Mouse (Mus musculus) urinary bladder, postnatal 10 days (tissue): ENCODE results near the gene Adssl1.
A peak's percentile ranks its signal among the peaks of the same experiment; 100 is the strongest.

Source experiments
- DNase-seq: peaks from one replicate; pipeline ENCODE4 v3.0.0; 2022; ENCODE audit warnings: low spot score

Adssl1 gene

DNA sequence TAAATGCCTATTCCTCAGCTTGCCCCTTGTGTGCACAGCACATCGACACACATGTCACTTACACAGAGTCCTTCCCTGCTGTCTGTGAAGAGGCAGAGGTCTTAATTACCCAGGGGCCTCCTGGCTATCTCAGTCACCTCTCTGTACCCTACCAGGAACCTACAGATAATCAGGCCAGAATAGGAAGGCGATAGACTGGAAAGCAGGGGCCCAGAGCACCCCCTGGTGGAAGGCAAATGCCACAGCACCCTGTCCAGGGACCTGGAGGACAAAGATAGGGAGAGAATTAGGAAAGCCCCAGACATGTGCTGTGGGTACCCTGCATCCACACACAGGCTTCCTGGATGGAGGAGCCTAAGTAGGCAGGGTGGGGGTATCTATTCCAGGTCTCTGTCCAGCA lies 3.9 kb downstream of the Adssl1 start:
- DNase-seq = no peak

DNA sequence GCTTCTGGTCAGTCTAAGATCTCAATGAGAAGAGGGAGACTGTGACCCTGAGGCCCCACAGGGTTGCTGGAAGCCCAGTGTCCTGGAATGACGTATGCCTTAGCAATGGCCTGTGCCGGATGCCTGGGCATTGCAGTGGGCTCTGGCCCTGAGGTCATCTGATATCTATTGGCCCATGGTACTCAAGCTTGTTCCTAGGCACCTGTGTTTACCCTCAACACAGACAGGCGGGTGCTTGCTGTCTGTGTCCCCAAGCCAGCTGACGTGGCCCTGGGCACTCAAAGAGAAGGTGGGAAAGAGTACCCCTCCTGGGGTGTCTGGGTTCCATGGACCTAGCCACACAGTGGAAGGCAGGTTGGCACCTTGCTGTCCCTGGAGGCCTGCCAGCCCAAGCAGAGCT lies 5.9 kb downstream of the Adssl1 start:
- no peak for DNase-seq

DNA sequence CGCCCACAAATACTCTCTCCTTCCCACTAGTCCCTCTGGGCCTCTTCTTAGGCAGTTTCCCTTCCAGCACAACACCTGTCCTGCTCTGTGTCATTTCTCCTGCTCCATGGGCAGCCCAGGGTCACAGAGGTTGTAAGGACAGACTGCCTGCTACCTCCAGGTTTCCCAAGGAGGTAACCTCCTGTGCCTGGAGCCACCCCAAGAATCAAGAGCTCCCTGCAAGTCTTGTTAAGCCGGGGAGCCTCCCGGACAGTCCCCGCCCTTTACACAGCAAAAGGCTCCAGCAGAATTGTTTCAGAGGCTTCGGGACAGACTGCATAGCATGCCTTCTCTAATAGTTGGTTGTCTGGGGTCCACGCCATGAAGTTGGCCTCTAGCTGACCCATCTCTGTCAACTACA lies 6.6 kb downstream of the Adssl1 start:
- no peak for DNase-seq

DNA sequence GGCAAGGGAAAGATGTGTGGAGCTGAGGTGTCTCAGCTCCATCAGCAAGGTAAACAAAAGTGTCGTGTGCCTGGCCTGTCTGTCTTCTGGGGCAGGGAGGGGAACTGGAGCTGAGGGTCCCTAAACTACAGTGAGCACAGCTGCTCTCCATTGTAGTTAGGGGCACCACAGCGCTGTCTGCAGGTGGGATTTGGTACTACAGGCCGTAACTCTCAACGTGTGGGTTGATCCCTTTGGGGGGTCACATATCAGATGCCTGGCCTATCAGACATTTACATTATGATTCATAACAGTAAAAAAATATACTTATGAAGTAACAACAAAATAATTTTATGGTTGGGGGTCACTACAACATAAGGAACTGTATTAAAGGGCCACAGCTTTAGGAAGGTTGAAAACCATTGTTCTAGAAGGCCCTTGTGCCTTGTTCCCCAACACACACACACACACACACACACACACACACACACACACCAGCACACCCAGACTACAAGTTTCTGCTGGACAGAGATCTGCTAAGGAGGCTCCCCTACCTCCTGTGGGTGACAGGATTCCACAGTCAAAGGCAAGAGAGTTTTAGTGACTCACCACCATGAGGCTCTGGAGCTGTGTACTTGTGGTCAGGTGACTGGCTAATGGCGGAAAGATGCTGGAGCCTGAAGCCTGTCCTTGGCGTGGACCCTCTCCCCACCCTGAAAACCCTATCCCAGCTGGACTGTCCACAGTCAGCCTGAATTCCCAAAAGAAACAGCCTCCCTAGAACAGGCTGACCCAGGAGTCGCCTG lies 7.4 kb downstream of the Adssl1 start:
- no peak for DNase-seq

DNA sequence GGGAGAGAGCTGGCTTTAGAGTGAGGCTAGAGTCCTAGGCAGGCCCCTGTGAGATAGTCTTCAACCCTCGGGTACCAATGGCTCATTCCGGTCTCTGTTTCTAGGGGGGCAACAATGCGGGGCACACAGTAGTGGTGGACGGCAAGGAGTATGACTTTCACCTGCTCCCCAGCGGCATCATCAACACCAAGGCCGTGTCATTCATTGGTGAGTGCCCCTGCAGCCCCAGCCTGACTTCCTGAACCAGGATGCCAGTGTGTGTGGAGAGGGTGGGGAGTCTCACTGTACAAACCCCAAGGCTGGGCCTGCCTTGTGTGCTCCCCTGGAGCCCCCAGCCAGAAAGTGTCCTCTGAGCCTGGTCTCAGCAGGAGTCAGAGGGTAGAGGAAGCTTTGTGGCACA lies 8.4 kb downstream of the Adssl1 start:
- no peak for DNase-seq

DNA sequence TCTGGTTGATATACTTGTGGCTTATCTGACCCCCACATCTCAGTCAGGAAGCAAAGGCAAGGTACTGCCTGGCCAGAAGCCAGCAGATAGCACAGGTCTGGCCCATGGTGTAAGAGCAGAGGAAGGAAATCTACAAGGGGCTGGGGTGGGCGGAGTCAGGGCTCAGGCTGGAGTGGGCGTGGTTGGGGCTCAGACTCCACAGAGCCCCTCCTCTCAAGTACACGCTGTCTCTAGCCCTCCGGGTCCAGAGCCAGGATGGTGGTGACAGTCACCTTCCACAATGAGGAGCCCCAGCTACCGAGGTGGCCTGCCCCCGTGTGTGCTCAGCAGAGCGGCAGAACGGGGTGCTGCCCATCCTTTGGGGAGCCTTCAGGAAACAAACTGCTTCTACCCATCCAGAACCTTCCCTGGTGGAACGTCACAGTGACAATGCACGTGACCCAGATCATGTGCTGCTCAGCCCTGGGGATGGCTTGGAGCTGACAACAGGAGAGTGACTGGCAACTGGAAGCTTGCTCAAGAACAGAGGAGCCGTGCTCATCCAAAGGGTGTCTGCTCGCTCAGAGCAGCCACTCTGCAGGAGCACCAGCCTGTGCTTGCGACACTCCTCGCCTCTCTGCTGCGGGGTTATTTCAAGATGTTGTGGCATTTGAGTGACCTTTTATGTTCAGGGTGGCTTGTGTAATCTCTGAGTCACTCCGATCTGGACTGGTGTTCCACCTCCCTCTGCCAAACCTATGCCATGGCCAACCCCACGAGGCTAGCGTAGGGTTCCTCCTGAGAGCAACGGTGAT lies 9.3 kb downstream of the Adssl1 start:
- no peak for DNase-seq

DNA sequence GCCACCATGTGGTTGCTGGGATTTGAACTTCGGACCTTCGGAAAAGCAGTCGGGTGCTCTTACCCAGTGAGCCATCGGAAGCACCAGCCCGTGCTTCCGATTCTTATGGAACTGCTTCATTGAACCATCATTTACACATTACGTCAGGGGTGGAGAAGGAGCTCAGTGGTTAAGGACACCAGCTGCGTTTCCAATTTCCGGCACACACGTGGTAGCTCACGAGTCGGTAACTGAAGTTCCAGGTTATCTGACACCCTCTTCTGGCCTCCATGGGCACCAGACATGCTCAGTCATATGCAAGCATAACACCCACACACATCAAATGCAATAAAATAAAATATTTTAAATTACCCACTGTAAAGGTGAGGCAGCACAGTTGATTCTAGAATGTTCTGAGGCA lies 10.2 kb downstream of the Adssl1 start:
- DNase-seq = no peak

DNA sequence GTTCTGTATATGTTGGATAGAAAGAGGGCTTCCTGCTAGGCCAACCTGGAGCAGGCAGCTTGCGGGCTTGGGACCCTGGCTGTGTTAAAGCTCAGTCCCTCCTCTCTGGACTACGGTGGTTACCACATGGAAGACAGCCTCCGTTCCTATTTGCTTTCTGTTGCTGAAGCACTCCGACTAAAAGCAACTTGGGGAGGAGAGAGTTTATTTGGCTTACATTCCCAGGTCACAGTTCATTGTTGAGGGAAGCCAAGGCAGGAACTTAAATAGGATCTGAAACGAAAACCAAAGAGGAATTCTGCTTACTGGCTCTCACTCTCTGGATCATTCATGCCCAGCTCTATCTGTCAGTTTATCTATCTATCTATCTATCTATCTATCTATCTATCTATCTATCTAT lies 11.0 kb downstream of the Adssl1 start:
- no peak for DNase-seq

DNA sequence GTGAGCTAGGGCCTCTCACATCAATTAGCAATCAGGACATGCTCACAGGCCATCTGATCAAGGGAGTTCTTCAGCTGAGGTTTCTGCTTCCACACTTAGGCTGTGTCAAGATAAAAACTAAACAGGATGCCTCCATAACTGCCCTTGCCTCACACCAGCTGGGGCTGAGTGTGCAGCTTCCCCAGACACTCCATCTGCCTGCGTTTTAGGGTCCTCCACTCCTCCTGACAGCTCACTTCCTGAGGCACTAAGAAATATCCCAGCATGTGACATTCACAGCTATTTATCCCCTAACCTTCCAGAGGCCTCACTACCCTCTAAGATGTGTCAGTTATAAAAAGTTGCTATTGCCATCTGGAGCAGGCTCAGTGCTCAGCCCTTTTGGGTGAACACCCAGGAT lies 11.6 kb downstream of the Adssl1 start:
- no peak for DNase-seq

DNA sequence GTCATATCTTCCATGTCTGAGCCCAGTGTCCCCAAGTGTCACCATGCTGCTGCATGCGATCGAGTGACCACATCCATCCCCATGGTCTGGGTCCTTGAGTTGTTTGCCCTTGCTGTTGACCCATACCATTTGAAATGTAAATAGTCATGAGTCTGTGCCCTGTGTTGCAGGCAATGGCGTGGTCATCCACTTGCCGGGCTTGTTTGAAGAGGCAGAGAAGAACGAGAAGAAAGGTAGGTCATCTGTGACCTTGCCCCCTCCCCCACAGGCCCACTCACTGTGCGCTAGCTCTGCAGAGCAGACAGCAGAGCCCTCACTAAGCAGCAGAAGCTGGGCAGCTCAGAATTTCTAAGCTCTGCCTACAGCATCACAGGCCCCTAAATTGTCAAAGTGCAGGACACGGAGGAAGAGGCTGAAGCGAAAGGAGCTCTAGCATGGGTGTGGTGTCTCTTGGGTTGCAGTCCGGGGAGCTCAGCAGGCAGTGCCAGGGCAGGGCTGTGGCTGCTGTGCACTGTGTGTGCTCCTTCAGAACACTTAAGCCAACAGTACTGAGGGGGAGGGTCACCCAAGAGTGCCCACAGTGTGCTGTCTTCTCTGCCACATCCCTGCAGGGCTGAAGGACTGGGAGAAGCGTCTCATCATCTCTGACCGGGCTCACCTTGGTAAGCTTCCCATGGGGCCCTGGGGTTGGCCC lies 12.4 kb downstream of the Adssl1 start:
- DNase-seq = no peak

DNA sequence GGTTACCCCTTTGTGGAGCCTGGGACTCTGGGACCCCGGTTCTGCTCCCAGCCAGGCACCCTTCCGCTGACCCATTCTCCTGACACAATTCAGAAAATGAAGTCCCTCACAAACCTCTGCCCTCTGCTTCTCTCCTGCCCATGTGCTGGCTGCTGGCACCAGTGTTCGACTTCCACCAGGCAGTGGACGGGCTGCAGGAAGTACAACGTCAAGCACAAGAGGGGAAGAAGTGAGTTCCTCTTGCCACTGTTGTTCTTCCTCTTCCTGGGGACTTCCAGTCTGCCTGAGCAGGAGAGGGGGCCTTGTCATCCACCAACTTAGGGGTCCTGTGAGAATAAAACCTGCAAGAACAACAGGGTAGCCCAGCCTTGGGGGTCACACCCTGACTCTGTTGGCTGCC lies 13.1 kb downstream of the Adssl1 start:
- DNase-seq = no peak

DNA sequence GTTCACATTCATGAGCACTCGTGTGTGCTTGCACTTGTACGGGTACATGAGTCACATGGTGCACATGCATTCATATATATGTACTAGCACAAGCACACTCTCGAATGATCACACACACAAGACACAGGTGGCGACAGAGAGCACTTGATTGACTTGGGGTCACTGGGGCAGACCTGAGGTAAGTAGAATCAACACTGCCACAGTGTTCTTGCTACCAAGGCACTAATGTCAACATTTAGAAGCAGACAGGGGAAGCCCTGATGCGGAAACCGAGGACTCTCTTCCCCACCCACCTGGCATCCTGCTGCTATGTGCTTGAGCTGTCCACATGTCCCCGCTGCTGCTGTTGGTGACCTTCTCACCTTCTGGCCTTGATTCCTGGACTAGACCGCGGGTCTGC lies 13.8 kb downstream of the Adssl1 start:
- no peak for DNase-seq

DNA sequence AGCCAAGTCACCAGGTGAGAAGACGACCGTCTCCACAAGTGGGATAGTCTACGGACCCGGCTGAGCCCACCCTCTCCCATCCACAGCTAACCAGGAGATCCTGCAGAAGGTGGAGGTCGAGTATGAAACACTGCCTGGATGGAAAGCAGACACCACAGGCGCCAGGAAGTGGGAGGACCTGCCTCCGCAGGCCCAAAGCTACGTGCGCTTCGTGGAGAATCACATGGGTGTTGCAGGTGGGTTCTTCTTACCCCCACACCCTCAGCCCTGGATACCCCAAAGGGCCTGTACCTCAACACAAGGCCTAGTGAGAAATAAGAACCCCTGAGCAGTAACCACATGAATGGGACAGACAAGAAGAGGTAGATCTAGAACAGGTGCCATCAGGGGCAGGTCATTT lies 19.7 kb downstream of the Adssl1 start:
- no peak for DNase-seq

DNA sequence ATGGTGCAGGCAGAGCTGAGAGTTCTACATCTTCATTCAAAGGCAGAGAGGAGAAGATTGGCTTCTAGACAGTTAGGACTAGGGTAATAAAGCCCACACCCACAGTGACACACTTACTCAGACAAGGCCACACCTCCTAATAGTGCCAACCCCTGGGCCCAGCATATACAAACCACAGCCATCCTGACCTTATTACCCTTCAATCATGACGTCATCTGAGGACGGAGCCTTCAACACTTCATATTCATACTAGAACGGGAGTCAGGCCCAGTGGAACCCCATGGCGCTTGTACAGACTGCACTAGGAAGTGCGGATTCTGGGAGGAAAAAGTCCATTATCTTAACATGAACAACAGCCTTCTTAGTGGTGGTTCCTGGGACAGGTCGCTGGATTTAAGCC lies 23.3 kb downstream of the Adssl1 start:
- DNase-seq = no peak

DNA sequence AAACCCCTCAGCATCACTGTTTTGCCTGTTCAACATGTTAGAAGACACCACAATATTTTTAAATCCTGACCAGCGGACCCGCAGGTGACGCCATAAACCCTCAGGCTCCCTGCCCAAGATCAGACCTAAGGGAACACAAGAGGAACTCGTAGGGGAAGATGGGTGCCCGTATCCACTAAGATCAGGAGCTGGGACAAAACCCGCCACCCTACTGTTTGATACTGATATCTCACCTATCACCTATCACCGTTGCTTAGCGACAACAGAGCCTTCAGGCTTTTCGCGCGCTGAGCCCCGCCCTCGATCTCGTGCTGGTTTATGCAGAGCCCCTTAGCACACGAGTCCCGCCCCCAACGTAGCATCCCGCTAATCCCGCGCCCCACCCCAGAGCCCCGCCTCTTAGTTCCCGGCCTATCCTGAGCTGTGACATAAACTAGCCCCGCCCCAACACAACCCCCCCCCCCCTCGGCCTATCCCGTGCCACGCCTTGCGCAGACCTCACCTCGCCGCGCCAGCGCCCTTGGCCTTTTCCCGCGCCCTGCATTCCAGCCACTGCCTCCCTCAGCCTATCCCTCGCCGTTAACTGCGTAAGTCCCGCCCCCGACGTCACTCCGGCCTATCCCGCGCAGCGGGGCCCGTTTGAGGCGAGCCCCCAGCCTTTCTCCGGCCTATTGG lies 24.5 kb downstream of the Adssl1 start, which contains the start of gene Siva1:
Gene Siva1, plus strand, starts transcription at position 500 of the 675 bp plus-strand sequence.
- peak; percentile 99 for DNase-seq

DNA sequence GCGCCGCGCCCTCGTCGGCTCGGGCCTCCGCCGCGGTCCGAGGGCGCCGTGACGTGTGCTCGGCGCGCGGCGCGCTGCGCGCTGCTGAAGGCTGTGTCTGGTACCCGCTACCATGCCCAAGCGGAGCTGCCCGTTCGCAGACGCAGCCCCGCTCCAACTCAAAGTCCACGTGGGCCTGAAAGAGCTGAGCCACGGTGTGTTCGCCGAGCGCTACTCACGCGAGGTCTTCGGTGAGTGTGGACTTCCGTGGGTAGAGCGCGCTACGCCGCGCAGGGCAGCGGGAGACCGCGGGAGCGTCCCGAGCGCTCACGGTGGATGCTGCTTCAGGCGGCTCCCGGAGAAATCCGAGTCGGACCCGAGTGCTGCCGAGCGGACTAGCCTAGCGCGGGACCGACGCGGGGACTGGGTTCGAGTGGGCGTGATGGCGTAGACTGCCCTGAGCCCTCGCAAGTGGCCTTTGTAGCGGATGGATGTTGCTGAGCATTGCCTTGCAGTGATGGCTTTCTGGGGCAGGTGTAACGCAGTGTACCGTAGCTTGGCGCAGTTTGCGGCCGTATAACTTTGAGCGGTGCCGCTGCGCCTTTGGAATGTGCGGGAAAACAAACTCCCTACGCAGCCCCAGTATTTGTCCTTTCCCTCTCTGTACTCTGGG lies 25.1 kb downstream of the Adssl1 start:
- DNase-seq = no peak

DNA sequence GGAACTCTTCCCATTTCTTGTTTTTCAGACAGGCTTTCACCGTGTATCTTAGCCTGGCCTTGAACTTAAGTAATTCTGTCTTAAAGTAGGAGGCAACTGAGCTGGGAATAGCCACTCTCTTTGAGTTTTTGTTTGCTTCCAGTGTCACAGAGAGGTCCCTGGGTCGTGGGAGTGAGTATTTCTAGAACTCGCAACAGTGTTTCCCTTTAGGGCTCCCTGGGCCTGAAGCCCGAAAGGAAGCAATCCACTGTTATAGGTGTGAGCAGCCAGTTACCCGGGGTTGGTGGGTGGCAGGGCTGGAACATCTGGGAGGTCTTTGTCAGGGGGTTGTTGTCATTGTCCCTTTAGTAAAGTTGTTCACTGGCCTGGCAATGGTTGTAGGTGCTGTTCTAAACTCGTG lies 26.3 kb downstream of the Adssl1 start:
- DNase-seq = no peak

DNA sequence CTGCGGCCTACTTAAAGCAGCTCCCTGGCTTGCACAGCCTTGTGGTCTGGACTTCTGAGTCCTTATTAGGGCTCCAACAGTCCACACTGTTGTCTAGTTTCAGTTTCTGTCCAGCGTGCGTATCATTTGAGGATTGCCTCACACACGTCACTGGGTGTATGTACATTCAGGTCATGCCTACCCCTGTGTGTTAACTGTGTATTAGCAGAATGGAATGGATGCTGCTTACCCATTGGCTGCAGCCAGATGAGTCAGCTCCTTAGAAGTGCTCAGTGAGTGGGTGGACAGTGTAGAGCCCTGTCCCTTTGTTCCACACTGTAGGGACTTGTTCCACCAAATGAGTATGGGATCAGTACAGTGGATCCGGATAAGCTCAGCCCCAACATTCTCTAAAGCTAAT lies 28.2 kb downstream of the Adssl1 start:
- no peak for DNase-seq

DNA sequence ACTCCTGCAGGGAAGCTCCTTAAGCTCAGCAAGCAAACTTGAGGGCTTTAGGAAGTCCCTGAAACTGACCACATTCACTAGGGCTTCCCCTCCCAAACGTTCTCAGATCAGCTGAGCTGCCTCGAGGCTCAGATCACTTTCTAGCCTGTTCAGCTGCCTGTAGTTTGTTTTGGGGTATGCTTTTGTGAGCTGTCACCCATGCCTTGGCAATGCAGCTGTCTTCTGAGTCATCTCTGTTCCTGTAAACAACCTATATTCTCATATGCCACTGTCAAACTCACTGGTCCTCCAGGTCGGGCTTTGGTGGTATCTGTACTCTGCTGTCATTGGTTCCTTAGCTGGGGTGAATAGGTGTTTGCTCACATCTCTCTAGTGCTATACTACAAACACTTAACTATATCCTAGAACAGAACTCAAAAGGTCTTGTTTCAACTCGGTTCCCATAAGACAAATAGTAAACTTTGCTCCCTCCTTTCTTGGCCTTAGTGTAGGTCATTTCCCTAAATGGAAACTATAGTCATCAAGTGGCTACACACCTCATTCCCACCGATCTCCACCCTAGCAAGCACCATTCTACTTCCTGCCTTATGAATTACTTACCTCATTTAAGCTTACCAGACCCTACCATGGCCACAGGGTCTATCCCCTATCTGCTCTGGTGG lies 32.1 kb downstream of the Adssl1 start:
- no peak for DNase-seq

DNA sequence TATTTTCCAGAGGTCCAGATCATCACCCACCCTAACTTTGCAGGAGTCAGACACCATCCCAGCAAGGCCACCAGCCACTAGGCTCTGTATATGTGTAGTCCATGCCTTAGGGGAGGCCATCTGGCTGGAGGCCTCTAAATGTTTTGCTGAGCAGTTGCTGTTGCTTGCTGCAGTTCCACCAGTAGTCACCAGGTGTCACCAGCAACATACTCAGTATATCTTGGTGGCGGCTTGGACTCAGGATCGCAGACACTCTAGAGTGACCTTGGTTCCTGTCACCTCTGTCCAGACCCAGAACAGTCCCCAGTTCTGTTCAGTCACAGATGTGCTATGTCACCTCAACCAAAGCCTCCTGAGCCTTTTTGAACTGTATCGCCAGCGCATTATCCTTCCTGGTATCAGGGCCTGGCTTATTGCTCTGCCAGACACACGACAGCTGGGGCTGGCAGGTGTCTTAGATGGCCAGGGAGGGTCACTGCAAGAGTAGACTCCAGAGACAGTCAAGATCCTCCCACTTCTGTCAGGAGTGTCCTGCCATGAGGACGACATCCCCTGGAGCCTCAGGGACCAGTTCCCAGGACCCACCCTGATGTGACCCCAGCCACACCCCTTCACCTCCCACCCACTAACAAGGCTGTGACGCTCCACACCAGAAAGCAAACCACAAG lies 33.4 kb downstream of the Adssl1 start:
- peak; percentile 47 for DNase-seq

DNA sequence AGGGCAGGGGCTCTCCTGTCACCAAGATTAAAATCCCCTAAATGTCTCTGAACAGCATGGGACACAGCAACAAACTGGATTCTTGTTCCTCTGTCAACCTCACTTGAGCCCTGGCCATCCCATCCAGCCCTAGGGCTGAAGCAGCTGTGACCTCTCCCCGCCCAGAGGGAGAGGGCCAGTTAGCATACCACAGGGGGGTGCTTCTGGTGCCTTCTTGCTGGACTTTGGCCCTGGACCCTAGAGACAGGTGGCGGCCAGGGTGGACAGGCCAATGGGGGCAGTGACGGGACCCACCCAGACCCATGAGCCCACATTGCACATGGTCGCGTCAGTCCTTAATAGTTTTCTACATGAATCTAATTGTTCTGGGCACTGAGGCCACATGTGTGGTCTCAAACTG lies 34.2 kb downstream of the Adssl1 start:
- no peak for DNase-seq
